Mouse (Mus musculus) lung, postnatal 10 days (tissue): Measurements from ENCODE around the gene Rptor.

Experiments
- DNase-seq: peaks from one replicate; pipeline ENCODE4 v3.0.0; 2021

Gene Rptor

GRCm38 (mm10) chr11:119692911-119693261 is 90.2 kb downstream of the Rptor start:
- no peak for DNase-seq

GRCm38 (mm10) chr11:119694146-119694860 is 91.6 kb downstream of the Rptor start:
- no peak for DNase-seq

GRCm38 (mm10) chr11:119696401-119696800 is 93.7 kb downstream of the Rptor start:
- no peak for DNase-seq

GRCm38 (mm10) chr11:119705381-119706066 is 102.8 kb downstream of the Rptor start:
- no peak for DNase-seq

DNA sequence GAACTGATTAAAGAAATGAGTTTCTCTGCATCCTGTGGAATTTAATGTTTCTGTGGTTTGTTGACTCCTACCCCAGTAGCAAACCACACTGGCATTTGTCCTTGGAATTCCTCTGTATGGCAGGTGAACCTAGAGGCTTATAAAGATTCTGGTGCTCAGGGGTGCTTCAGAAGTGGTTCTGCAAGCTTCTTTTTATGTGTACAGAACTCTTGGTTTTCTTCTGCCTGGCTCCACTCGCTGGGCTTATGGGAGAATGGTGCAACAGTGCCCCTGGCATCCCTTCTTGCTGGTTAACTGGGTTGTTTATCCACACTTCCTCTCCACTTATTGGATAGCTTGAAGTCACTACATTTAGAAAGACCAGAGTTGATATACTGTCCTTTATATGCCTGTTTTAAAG is 104.6 kb downstream of the Rptor start:
- DNase-seq = peak; percentile 14

DNA sequence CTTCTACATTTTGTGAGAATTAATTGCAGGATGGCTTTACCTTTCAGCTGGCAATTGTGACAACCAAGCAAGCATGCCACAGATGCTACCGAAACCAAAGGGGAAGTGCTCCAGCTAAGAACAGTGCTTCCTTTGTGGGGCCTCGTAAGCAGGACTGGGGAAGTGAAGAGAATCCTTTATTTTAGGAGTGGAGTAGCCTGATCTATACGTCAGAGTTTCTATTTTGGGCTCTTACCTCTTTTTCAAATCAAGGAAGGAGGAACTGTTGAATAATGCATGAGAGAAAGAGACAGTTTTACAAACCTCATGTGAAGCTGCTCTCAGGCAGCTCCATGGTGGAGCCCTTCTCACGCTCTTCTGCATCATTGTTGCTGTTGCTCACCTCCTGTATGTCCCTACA is 106.5 kb downstream of the Rptor start:
- DNase-seq = no peak

DNA sequence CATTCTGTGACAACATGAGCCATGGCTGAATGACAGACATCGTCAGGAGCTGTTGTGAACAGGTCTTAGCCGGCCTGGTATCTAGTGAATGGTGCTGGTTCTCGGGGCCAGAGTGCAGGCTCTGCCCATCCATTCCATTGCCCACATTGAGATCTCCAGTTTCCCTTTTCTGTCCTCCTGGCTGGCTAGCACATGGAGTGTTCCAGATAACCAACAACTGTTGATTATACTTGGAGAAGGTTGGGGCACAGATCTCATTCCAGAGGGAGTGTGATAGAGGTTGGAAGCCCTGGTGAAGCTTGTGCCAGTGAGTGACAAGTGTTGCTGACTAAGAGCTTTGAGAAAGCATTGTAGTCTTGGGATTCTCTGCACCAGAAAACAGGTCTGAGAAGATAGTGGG is 107.6 kb downstream of the Rptor start:
- no peak for DNase-seq

DNA sequence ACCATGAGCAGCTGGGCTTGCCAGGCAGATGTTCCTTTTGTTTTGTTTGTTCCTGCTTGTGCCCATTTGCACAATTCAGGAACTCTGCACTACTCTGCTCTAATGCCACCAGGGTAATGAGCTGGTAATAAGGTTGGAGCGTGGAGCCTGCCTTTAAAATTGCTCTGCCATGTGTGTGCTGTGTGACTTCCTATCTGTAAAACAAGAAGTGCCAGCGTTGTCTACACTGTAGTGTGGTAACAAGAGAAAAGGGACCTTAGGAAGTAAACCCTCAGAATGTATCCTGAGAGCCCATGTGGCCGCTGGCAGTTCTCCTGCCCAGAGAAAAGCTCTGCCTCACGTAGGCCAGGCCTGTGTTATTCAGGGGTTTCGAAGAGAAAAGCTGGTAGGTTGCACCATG is 108.1 kb downstream of the Rptor start:
- no peak for DNase-seq

DNA sequence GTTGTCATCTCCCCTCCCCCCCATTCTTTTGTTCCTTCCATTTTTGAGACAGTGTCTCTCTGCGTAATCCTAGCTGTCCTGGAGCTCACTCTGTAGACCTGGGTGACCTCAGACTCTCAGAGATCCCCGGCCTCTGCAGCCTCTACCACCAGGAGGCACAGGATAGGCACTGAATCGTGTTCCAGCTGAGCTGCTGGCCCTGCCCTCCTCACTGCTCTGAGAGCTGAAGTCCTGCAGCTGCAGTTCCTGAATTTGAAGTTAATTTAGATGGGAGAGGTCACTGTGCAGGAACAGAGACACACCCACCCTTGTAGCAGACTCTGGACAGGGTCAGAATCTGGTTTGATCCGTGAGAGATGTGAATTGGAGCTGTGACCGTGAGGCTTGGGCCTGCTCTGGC is 112.7 kb downstream of the Rptor start:
- no peak for DNase-seq

- DNase-seq = no peak
Observed at GRCm38 (mm10) chr11:119715841-119716596, 113.3 kb downstream of the Rptor start.

GRCm38 (mm10) chr11:119718115-119718514 is 115.4 kb downstream of the Rptor start:
- no peak for DNase-seq

GRCm38 (mm10) chr11:119720101-119721048 is 117.7 kb downstream of the Rptor start:
- peak; percentile 89 for DNase-seq

DNA sequence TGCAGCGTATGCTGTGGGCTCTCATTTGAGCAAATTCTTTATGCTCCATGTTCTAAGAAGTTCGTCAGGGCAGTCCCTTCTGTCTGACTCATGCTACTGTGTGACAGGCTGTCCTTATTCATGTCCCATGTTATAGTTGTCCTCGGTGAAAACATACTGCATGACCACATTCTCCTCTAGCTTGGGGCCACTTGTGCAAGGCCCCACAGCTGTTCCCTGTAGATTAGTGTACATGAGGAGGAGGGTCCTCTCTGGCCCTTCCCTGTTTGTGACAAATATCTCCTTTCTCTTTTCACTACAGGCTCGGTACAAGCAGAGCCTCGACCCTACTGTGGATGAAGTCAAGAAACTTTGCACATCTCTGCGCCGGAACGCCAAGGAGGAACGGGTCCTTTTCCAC is 122.0 kb downstream of the Rptor start:
- DNase-seq = no peak

DNA sequence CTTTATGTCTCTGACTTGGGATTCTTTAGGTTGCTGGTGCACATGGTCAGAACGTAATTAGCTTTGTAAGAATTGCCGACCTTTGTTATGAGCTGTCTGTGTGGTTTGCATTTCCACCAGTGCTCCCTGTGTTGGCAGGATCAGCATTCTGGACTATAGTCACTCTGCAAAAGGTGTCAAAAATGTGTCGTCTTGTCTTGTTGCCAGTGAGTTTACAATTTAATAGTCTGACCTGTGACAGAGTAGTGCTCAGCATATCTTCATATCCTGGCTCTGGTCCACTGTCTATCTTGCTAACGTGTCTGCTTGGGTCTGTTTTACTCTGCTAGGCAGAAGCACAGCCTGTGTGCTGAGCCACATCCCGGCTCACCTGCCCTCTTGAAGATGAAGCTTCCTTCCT is 128.7 kb downstream of the Rptor start:
- no peak for DNase-seq

- no peak for DNase-seq
Observed at GRCm38 (mm10) chr11:119732362-119732761, 129.7 kb downstream of the Rptor start.

DNA sequence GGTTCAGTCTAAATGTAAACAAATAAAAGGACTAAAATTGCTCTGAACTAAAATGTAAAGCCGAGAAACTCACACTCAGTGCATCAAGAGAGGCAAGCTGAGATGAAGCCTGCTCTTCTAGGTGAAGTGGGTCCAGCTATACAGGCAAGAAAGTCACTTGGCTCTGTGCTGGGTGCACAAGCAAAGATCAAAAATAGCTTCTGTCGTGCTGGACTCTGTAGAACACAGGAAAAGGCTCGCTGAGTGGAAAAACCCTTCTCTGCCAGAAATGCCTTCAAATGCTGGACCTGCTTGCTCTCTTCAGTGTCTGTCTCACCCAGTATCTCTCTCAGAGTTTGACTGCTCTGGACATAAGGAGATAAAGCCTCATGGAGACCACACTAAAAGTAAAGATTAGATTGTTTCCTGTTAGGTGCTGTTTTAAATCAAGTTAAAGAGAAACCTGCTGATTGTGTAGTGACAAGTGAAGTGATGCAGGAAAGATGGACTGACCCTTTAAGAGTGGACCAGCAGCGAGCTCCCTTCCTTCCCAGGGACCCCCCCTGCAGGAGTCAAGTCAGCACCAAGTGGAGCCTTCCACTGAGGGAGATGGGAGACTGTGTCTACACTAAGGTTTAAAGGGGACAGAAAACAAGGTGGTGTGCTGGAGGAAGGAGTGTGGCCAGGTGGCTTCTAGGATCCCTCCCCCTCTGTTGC is 130.4 kb downstream of the Rptor start:
- DNase-seq = peak; percentile 22

GRCm38 (mm10) chr11:119733657-119733990 is 130.9 kb downstream of the Rptor start:
- no peak for DNase-seq

DNA sequence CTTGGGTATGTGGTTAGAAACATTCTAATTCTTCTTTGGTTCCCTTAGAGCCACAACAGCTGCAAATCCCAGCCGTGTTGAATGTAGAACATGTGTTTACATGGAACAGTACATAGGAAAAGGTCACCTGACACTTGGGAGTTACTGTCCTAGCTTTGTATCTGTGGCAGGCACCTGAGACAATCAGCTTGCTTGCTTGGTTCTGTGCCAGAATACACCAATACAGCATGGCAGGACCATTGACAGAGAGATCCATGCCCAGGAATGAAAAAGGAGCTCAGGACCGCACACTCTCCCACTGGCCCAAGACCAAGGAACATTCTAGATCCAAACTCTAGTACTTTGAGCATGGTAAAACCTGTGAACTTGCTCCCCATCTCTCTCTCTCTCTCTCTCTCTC is 132.4 kb downstream of the Rptor start:
- DNase-seq = no peak

GRCm38 (mm10) chr11:119738990-119739846 is 136.5 kb downstream of the Rptor start:
- no peak for DNase-seq

DNA sequence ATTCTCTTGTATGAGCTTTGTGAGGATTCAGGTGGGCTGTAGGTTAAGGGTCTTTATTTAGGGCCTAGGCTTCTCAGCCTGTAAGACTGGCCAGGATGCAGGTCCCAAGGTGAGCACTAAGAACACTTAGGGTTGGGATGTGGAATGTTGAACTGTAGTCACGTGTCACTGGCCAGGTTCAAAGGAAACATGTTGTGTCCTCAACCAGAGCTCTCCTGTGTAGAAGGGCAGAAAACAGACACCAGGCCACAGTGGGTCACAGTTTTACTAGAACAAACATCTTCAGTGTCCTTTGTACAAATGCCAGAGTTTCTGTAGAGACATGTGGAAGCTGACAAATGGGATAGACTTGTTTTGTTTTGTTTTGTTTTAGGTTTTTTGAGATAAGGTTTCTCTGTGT is 138.7 kb downstream of the Rptor start:
- DNase-seq = no peak

DNA sequence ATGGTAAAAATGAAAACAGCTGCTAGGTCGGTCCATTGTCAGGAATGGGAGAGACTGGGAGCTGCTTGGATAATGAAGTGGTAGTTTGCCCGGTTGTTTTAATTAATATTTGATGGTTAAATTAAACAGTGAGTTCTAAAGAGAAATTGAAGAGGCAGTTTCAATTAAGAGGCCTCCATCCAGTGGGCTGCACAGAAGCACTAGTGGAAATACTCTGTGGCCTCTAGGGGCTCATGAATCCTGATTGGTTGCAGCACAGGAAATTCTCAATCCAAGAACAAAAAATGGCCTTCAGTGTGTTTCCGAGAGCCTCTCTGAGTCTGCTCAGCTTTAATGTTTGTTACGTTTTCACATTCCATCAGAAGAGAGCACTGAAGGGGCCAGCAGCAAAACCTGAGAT is 141.7 kb downstream of the Rptor start:
- DNase-seq = no peak
